8 mouse cellular contexts compared by ENCODE assay signal in genomic region chr17:15723866-15724475, GRCm38 (mm10). TPM values are rescaled to one million over a fixed set of nuclear protein-coding genes. Genes with fewer than 3 reads are reported as not detected.
A peak's percentile ranks its signal among the peaks of the same experiment; 100 is the strongest.
DNase-seq lines count a peak whose midpoint lies in the region; ATAC-seq and TF ChIP-seq lines count a peak whose summit lies in the region.
"Not testable (repeated sequence)": the region's sequence is repeated elsewhere in the genome, so short reads cannot be mapped to it uniquely, and the experiment has no call there.

No protein-coding gene starts in this region.

- H3K9ac ChIP-seq in midbrain, embryonic 14.5 days (replicated peaks; ENCODE audit: low read length); stomach, postnatal 0 days (ENCODE audit: low read length): not testable (repeated sequence)

- not testable (repeated sequence) for H3K27me3 ChIP-seq in midbrain, embryonic 14.5 days (ENCODE audit: control insufficient read depth, insufficient read depth, low read length); stomach, postnatal 0 days (ENCODE audit: control insufficient read depth, insufficient read depth, low read length)

- peak; percentile 66 for TF ChIP-seq CTCF in stomach, postnatal 0 days (IDR thresholded peaks at IDR 0.05; ENCODE audit: low read depth)

- WGBS in midbrain, embryonic 14.5 days, result 63% methylated on average over 4 of the region's 5 CpGs
- WGBS in stomach, postnatal 0 days, result 98% methylated on average over 2 of the region's 5 CpGs

- not testable (repeated sequence) for H3K4me3 ChIP-seq in midbrain, embryonic 14.5 days (replicated peaks; ENCODE audit: low read depth, low read length); stomach, postnatal 0 days (ENCODE audit: low read depth, low read length)

- H3K4me1 ChIP-seq in midbrain, embryonic 14.5 days (ENCODE audit: control insufficient read depth, insufficient read depth, low read length); stomach, postnatal 0 days (replicated peaks; ENCODE audit: control insufficient read depth, insufficient read depth): not testable (repeated sequence)

- peak; percentile 78 for DNase-seq in adipocyte (ENCODE audit: low spot score)
- peak; percentile 23 for DNase-seq in cerebellum, adult 9-11 months
- peak; percentile 59 for DNase-seq in gastrocnemius, adult 18-20 months (ENCODE audit: low spot score)
- DNase-seq in induced T-regulatory cell, adult 2 months (ENCODE audit: low read depth), result peak; percentile 86
- peak; percentile 52 to 62 for DNase-seq in left cerebral cortex, postnatal 14 days (ENCODE audit: low spot score in 2 of 2)
- DNase-seq in midbrain, embryonic 14.5 days, result peak; percentile 82
- not testable (repeated sequence) for DNase-seq in stomach, postnatal 0 days (ENCODE audit: low spot score)

- H3K4me2 ChIP-seq in midbrain, embryonic 14.5 days (ENCODE audit: low read length); stomach, postnatal 0 days (replicated peaks; ENCODE audit: low read depth): not testable (repeated sequence)

- not testable (repeated sequence) for H3K9me3 ChIP-seq in midbrain, embryonic 14.5 days (ENCODE audit: control insufficient read depth, low read length); stomach, postnatal 0 days (ENCODE audit: control insufficient read depth, low read length)

- intact Hi-C loops in left cerebral cortex, postnatal 14 days (cut with DNase I), result not testable (repeated sequence)

- not testable (repeated sequence) for H3K27ac ChIP-seq in midbrain, embryonic 14.5 days (replicated peaks; ENCODE audit: low read depth, low read length); stomach, postnatal 0 days (replicated peaks)

- H3K36me3 ChIP-seq in midbrain, embryonic 14.5 days (ENCODE audit: control insufficient read depth, insufficient read depth, low read length), result peaks cover 37% of the 10 kb centered on the region
- peaks cover 19% of the 10 kb centered on the region for H3K36me3 ChIP-seq in stomach, postnatal 0 days (ENCODE audit: control insufficient read depth, insufficient read depth, low read length)

- ATAC-seq in CD4-positive, CD25-positive, alpha-beta regulatory T cell, adult 4 months, result peak; percentile 65
- ATAC-seq in midbrain, embryonic 14.5 days (ENCODE audit: low FRiP score, low TSS enrichment); stomach, postnatal 0 days (ENCODE audit: low FRiP score, low TSS enrichment): not testable (repeated sequence)

- not testable (repeated sequence) for TF ChIP-seq EP300 in stomach, postnatal 0 days (optimal IDR thresholded peaks at IDR 0.05)

RNA-seq across cellular contexts. Expression of gene Chd1, which starts 19.2 kb away (rescaled TPM):
- polyA plus RNA-seq in CD4-positive, CD25-positive, alpha-beta regulatory T cell, adult 4 months (2017; shearing (Covaris generic)), result 10 to 100 TPM; 15.3 to 17.6 TPM
- 10 to 100 TPM; 12.0 to 14.7 TPM for total RNA-seq in gastrocnemius, adult 18-20 months (2021)
- total RNA-seq in left cerebral cortex, postnatal 14 days (2021), result 10 to 100 TPM; 20.1 to 21.4 TPM
- polyA plus RNA-seq in midbrain, embryonic 14.5 days (2014; fragmentation: Nextera tagmentation; extraction: Ambion mirVana), result 24.8 and 25.1 TPM in 2 replicates
- 13.0 and 13.4 TPM in 2 replicates for polyA plus RNA-seq in stomach, postnatal 0 days (2015; fragmentation: Nextera tagmentation; extraction: Ambion mirVana)
